Mouse (Mus musculus) limb, embryonic 11.5 days (tissue): ENCODE results near the gene Ttll5. TPM values are rescaled to one million over a fixed set of nuclear protein-coding genes. Genes with fewer than 3 reads are reported as not detected.

Source experiments
- ATAC-seq: fragments of 200-750 bp; cut with Nextera tagmentation; 2 replicates; pipeline ENCODE4 v1.8.0; 2017; ENCODE audit warnings: low read depth; ENCODE audit not compliant: insufficient number of reproducible peaks, low FRiP score, low TSS enrichment
- DNase-seq: peaks from one replicate; pipeline ENCODE4 v3.0.0-alpha.2; 2015; ENCODE audit warnings: low spot score
- H3K27ac ChIP-seq: fragments of 300-500 bp; sonication (generic); replicated peaks from 2 replicates; pipeline ENCODE4 v1.5.1; 2014; ENCODE audit warnings: low read depth, mild to moderate bottlenecking, low read length
- H3K27me3 ChIP-seq: fragments of 300-500 bp; sonication (generic); 2 replicates; pipeline ENCODE4 v1.6.1; 2014; ENCODE audit warnings: mild to moderate bottlenecking, low read length, mixed read lengths; ENCODE audit not compliant: control insufficient read depth, insufficient read depth
- H3K36me3 ChIP-seq: fragments of 300-500 bp; sonication (generic); 2 replicates; pipeline ENCODE4 v1.6.1; 2014; ENCODE audit warnings: mild to moderate bottlenecking, low read length, moderate library complexity, mixed read lengths; ENCODE audit not compliant: control insufficient read depth, insufficient read depth
- H3K4me1 ChIP-seq: fragments of 300-500 bp; sonication (generic); 2 replicates; pipeline ENCODE4 v1.6.1; 2014; ENCODE audit warnings: low read length, mixed read lengths; ENCODE audit not compliant: control insufficient read depth, insufficient read depth
- H3K4me2 ChIP-seq: fragments of 300-500 bp; sonication (generic); 2 replicates; pipeline ENCODE4 v1.6.1; 2014; ENCODE audit warnings: low read depth, mild to moderate bottlenecking, moderate library complexity; ENCODE audit not compliant: severe bottlenecking
- H3K4me3 ChIP-seq: fragments of 300-500 bp; sonication (generic); 2 replicates; pipeline ENCODE4 v1.5.1; 2014; ENCODE audit warnings: low read depth, low read length
- H3K9ac ChIP-seq: fragments of 300-500 bp; sonication (generic); 2 replicates; pipeline ENCODE4 v1.6.1; 2014; ENCODE audit warnings: mild to moderate bottlenecking, low read length
- H3K9me3 ChIP-seq: fragments of 300-500 bp; sonication (generic); 2 replicates; pipeline ENCODE4 v1.6.1; 2016; ENCODE audit warnings: low read length; ENCODE audit not compliant: control insufficient read depth
- WGBS: fragments of 180-500 bp; shearing (Covaris S2); extraction: QIAGEN DNeasy Blood & Tissue Kit; methylation state at CpG from one replicate; pipeline ENCODE4 v1.1.7; 2014; 5-methylcytosine and 5-hydroxymethylcytosine counted together
- polyA plus RNA-seq: library from polyadenylated mRNA; unstranded; fragments of >200 nt; fragmentation: Nextera tagmentation; extraction: Ambion mirVana; gene quantifications from 2 replicates; pipeline ENCODE4 v1.2.1, GENCODE M21; 2014

The Ttll5 gene
- polyA plus RNA-seq, 1 experiment from 2014 or later: 22.4 TPM

- Histone ChIP-seq H3K4me1 (no peaks in the 10 kb centered on the region), H3K27me3 (no peaks in the 10 kb centered on the region), H3K4me3 (no peak overlapping the region), H3K36me3 (no peaks in the 10 kb centered on the region), H3K9ac (no peak overlapping the region), H3K4me2 (no peak overlapping the region), H3K9me3 (no peaks in the 10 kb centered on the region), H3K27ac (no peak overlapping the region)
- DNase-seq (no peak), ATAC-seq (no peak)
- WGBS: 72% methylated on average over 6 of the region's 6 CpGs
Observed at GRCm38 (mm10) chr12:85869423-85869822, 45.0 kb downstream of the Ttll5 start.

GRCm38 (mm10) chr12:85879631-85880314, 55.3 kb downstream of the Ttll5 start:
- peaks cover 5% of the 10 kb centered on the region; the same call in 1 of the 2 replicates for H3K36me3 ChIP-seq
- no peak overlapping the region for H3K9ac ChIP-seq
- no peaks in the 10 kb centered on the region for H3K4me1 ChIP-seq
- no peak overlapping the region for H3K27ac ChIP-seq
- H3K4me3 ChIP-seq: no peak overlapping the region
- H3K4me2 ChIP-seq: no peak overlapping the region
- WGBS: 88% methylated on average over 8 of the region's 8 CpGs
- H3K9me3 ChIP-seq: no peaks in the 10 kb centered on the region
- ATAC-seq (no peak), DNase-seq (no peak)
- H3K27me3 ChIP-seq: no peaks in the 10 kb centered on the region

GRCm38 (mm10) chr12:85885024-85885423, 60.6 kb downstream of the Ttll5 start:
- no peak for ATAC-seq
- Histone ChIP-seq H3K4me3 (no peak overlapping the region), H3K4me1 (no peaks in the 10 kb centered on the region), H3K27me3 (no peaks in the 10 kb centered on the region), H3K9ac (no peak overlapping the region), H3K36me3 (0 out of 2 replicates have a peak, but pooled peaks cover 2% of the 10 kb centered on the region), H3K9me3 (no peaks in the 10 kb centered on the region), H3K27ac (no peak overlapping the region), H3K4me2 (no peak overlapping the region)
- no peak for DNase-seq
- 97% methylated on average over 3 of the region's 3 CpGs for WGBS

DNA sequence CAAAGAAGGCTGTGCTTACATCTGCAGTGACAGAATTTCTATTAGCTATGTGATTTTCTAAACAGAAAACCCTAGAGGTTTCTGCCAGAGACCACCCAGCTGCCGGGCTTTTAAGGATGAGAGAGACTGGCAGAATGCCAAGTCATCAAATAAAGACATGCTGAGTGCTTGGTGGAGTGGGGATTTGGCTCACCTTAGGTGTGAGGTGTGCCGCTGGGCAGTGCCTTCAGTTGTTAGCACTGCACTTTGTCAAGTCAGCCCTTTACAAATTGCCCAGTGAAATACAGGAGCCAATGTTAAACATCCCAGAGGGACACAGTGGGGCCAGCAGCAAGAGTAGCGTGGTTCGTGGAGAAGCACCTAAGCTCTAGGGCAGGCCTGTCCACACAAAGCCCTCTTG, 65.6 kb downstream of the Ttll5 start:
- no peaks in the 10 kb centered on the region for H3K27me3 ChIP-seq
- 66% methylated on average over 4 of the region's 4 CpGs for WGBS
- no peak overlapping the region for H3K4me3 ChIP-seq
- H3K36me3 ChIP-seq: no peaks in the 10 kb centered on the region
- no peak overlapping the region for H3K4me2 ChIP-seq
- ATAC-seq: no peak
- no peaks in the 10 kb centered on the region for H3K9me3 ChIP-seq
- H3K9ac ChIP-seq: no peak overlapping the region
- no peaks in the 10 kb centered on the region for H3K4me1 ChIP-seq
- H3K27ac ChIP-seq: no peak overlapping the region
- no peak for DNase-seq

DNA sequence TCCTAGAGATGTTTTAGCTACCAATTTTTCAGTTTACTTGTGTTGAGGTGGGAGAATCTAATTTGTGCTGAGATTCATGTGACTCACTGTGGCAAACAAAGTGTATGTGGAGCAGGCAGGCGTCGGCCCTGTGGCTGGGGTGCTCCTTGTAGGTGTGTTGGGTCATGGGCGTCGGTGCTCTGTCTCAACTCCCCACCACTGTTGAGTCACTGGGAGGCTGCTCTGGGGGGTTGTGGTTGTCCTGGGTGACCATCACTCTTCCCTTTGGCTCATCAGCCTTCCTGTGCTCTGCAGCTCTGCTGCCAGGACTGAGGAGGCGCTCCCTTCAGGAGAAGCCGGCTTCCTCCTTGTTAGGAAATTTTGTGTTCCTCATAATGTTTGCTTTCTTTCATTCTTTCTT, 79.5 kb downstream of the Ttll5 start:
- H3K4me2 ChIP-seq: no peak overlapping the region
- H3K4me3 ChIP-seq: no peak overlapping the region
- no peaks in the 10 kb centered on the region for H3K4me1 ChIP-seq
- no peaks in the 10 kb centered on the region for H3K27me3 ChIP-seq
- DNase-seq (no peak), ATAC-seq (no peak)
- no peaks in the 10 kb centered on the region for H3K9me3 ChIP-seq
- WGBS: 76% methylated on average over 6 of the region's 6 CpGs
- H3K27ac ChIP-seq: no peak overlapping the region
- no peak overlapping the region for H3K9ac ChIP-seq
- no peaks in the 10 kb centered on the region for H3K36me3 ChIP-seq

DNA sequence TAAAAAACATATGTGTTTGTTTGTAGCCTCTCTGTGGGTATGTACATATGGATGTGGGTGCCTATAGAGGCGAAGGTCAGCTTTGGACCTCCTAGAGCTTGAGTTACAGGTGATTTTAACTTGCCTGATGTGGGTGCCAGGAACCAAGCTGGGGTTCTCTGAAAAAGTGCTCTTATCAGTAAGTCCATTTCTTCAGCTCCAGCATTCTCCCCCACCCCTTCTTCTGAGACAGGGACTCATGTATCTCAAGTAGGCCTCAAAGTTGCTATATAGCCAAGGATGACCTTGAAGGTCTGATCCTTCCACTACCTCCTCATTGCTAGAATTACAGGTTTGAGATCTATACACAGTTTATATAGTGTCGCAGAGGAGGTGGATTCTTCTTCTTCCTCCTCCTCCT, 81.2 kb downstream of the Ttll5 start:
- no peaks in the 10 kb centered on the region for H3K27me3 ChIP-seq
- 89% methylated on average over 2 of the region's 2 CpGs for WGBS
- H3K27ac ChIP-seq: no peak overlapping the region
- no peaks in the 10 kb centered on the region for H3K36me3 ChIP-seq
- ATAC-seq: no peak
- no peak overlapping the region for H3K4me3 ChIP-seq
- H3K9ac ChIP-seq: no peak overlapping the region
- H3K9me3 ChIP-seq: no peaks in the 10 kb centered on the region
- H3K4me2 ChIP-seq: no peak overlapping the region
- DNase-seq: no peak
- no peaks in the 10 kb centered on the region for H3K4me1 ChIP-seq

DNA sequence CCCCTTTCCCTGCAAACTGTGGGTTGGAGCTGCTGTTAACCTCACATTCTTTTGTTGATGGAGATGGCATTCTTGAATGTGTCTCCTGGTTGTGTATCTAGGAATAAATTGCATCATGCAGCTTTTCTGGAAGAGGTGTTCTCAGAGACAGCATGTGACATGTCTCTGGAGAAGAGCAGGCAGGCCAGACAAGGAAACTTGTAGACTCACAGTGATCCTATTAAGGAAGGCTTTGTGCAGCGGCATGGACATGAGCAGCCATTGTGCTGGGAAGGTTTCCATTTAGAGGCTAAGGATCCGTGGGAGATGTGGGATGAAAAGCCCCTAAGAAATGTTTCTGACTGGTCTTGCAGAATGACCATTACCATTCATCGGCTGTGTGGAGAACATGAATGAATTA, 83.4 kb downstream of the Ttll5 start:
- DNase-seq (no peak), ATAC-seq (no peak)
- no peak overlapping the region for H3K4me3 ChIP-seq
- H3K4me1 ChIP-seq: no peaks in the 10 kb centered on the region
- H3K4me2 ChIP-seq: no peak overlapping the region
- H3K36me3 ChIP-seq: no peaks in the 10 kb centered on the region
- 90% methylated on average over 3 of the region's 3 CpGs for WGBS
- H3K27me3 ChIP-seq: no peaks in the 10 kb centered on the region
- H3K27ac ChIP-seq: no peak overlapping the region
- H3K9ac ChIP-seq: no peak overlapping the region
- no peaks in the 10 kb centered on the region for H3K9me3 ChIP-seq

GRCm38 (mm10) chr12:85910811-85911210, 86.4 kb downstream of the Ttll5 start:
- no peaks in the 10 kb centered on the region for H3K36me3 ChIP-seq

More at GRCm38 (mm10) chr12:85910811-85911210, 86.4 kb downstream of the Ttll5 start:
- Histone ChIP-seq H3K27me3 (no peaks in the 10 kb centered on the region), H3K9me3 (no peaks in the 10 kb centered on the region), H3K9ac (no peak overlapping the region), H3K4me3 (no peak overlapping the region), H3K4me2 (no peak overlapping the region), H3K4me1 (no peaks in the 10 kb centered on the region), H3K27ac (no peak overlapping the region)
- DNase-seq (no peak), ATAC-seq (no peak)
- 76% methylated on average over 6 of the region's 6 CpGs for WGBS
